Mouse (Mus musculus): ENCODE measurements around the gene Nt5dc2. TPM values are rescaled to one million over a fixed set of nuclear protein-coding genes. Genes with fewer than 3 reads are reported as not detected.
A peak's percentile ranks its signal among the peaks of the same experiment; 100 is the strongest.

Gene Nt5dc2
- polyA plus RNA-seq, 1 experiment, result 13.0 TPM

GRCm38 (mm10) chr14:31112187-31112586, 18.7 kb upstream of the Nt5dc2 start:
- Histone ChIP-seq H3K36me3 (ENCODE audit: control insufficient read depth, insufficient read depth, low read length) (peaks cover 49% of the 10 kb centered on the region), H3K4me1 (ENCODE audit: control insufficient read depth, insufficient read depth, insufficient read length, low read length) (no peaks in the 10 kb centered on the region; the same call in 1 of the 2 replicates), H3K27me3 (ENCODE audit: control insufficient read depth, insufficient read depth, low read length) (no peaks in the 10 kb centered on the region), H3K4me3 (ENCODE audit: low read depth, low read length) (no peak overlapping the region), H3K27ac (ENCODE audit: insufficient read depth, low read depth, low read length) (no peak overlapping the region)
- TF ChIP-seq CTCF (IDR thresholded peaks at IDR 0.05; ENCODE audit: extremely low read depth, insufficient read length, insufficient replicate concordance, low read depth, low read length), result no peak
- TF ChIP-seq POLR2A (IDR thresholded peaks at IDR 0.05; ENCODE audit: low read depth, low read length), result no peak
- 79% methylated on average over 5 of the region's 5 CpGs for WGBS

GRCm38 (mm10) chr14:31114011-31114410, 16.8 kb upstream of the Nt5dc2 start:
- Histone ChIP-seq H3K36me3 (ENCODE audit: control insufficient read depth, insufficient read depth, low read length) (peaks cover 50% of the 10 kb centered on the region), H3K4me1 (ENCODE audit: control insufficient read depth, insufficient read depth, insufficient read length, low read length) (no peaks in the 10 kb centered on the region; the same call in 1 of the 2 replicates), H3K27me3 (ENCODE audit: control insufficient read depth, insufficient read depth, low read length) (no peaks in the 10 kb centered on the region), H3K27ac (ENCODE audit: insufficient read depth, low read depth, low read length) (no peak overlapping the region), H3K4me3 (ENCODE audit: low read depth, low read length) (no peak overlapping the region)
- 78% methylated on average over 3 of the region's 3 CpGs for WGBS
- no peak for TF ChIP-seq POLR2A (IDR thresholded peaks at IDR 0.05; ENCODE audit: low read depth, low read length)

GRCm38 (mm10) chr14:31115522-31115921, 15.3 kb upstream of the Nt5dc2 start:
- Histone ChIP-seq H3K4me3 (ENCODE audit: low read depth, low read length) (no peak overlapping the region), H3K27me3 (ENCODE audit: control insufficient read depth, insufficient read depth, low read length) (no peaks in the 10 kb centered on the region), H3K36me3 (ENCODE audit: control insufficient read depth, insufficient read depth, low read length) (peaks cover 46% of the 10 kb centered on the region), H3K27ac (ENCODE audit: insufficient read depth, low read depth, low read length) (no peak overlapping the region), H3K4me1 (ENCODE audit: control insufficient read depth, insufficient read depth, insufficient read length, low read length) (no peaks in the 10 kb centered on the region; the same call in 1 of the 2 replicates)
- TF ChIP-seq POLR2A (IDR thresholded peaks at IDR 0.05; ENCODE audit: low read depth, low read length), result no peak
- TF ChIP-seq CTCF (IDR thresholded peaks at IDR 0.05; ENCODE audit: extremely low read depth, insufficient read length, insufficient replicate concordance, low read depth, low read length), result no peak
- WGBS, result 33% methylated on average over 2 of the region's 2 CpGs

- Histone ChIP-seq H3K27me3 (ENCODE audit: control insufficient read depth, insufficient read depth, low read length) (no peaks in the 10 kb centered on the region), H3K4me3 (ENCODE audit: low read depth, low read length) (no peak overlapping the region), H3K36me3 (ENCODE audit: control insufficient read depth, insufficient read depth, low read length) (peaks cover 15% of the 10 kb centered on the region), H3K4me1 (ENCODE audit: control insufficient read depth, insufficient read depth, insufficient read length, low read length) (peaks cover 4% of the 10 kb centered on the region; the same call in 1 of the 2 replicates), H3K27ac (ENCODE audit: insufficient read depth, low read depth, low read length) (no peak overlapping the region)
- 56% methylated on average over 9 of the region's 9 CpGs for WGBS
- TF ChIP-seq CTCF (IDR thresholded peaks at IDR 0.05; ENCODE audit: extremely low read depth, insufficient read length, insufficient replicate concordance, low read depth, low read length), result no peak
- TF ChIP-seq POLR2A (IDR thresholded peaks at IDR 0.05; ENCODE audit: low read depth, low read length), result no peak
Measured at GRCm38 (mm10) chr14:31125106-31126075, 5.5 kb upstream of the Nt5dc2 start.

- Histone ChIP-seq H3K36me3 (ENCODE audit: control insufficient read depth, insufficient read depth, low read length) (peaks cover 8% of the 10 kb centered on the region), H3K27me3 (ENCODE audit: control insufficient read depth, insufficient read depth, low read length) (peaks cover 1% of the 10 kb centered on the region), H3K4me1 (ENCODE audit: control insufficient read depth, insufficient read depth, insufficient read length, low read length) (peaks cover 11% of the 10 kb centered on the region), H3K27ac (ENCODE audit: insufficient read depth, low read depth, low read length) (no peak overlapping the region), H3K4me3 (ENCODE audit: low read depth, low read length) (no peak overlapping the region)
- TF ChIP-seq POLR2A (IDR thresholded peaks at IDR 0.05; ENCODE audit: low read depth, low read length), result no peak
- no peak for TF ChIP-seq CTCF (IDR thresholded peaks at IDR 0.05; ENCODE audit: extremely low read depth, insufficient read length, insufficient replicate concordance, low read depth, low read length)
- 94% methylated on average over 8 of the region's 8 CpGs for WGBS
Measured at GRCm38 (mm10) chr14:31126826-31127225, 4.0 kb upstream of the Nt5dc2 start.

- Histone ChIP-seq H3K27me3 (ENCODE audit: control insufficient read depth, insufficient read depth, low read length) (peaks cover 3% of the 10 kb centered on the region), H3K27ac (ENCODE audit: insufficient read depth, low read depth, low read length) (peak overlapping the region; percentile 74), H3K36me3 (ENCODE audit: control insufficient read depth, insufficient read depth, low read length) (peaks cover 2% of the 10 kb centered on the region), H3K4me1 (ENCODE audit: control insufficient read depth, insufficient read depth, insufficient read length, low read length) (peaks cover 11% of the 10 kb centered on the region), H3K4me3 (ENCODE audit: low read depth, low read length) (peak overlapping the region; percentile 68)
- WGBS, result 1% methylated on average over 23 of the region's 23 CpGs
- TF ChIP-seq POLR2A (IDR thresholded peaks at IDR 0.05; ENCODE audit: low read depth, low read length), result no peak
- no peak for TF ChIP-seq CTCF (IDR thresholded peaks at IDR 0.05; ENCODE audit: extremely low read depth, insufficient read length, insufficient replicate concordance, low read depth, low read length)
Measured at GRCm38 (mm10) chr14:31128101-31128825, 2.6 kb upstream of the Nt5dc2 start.

- H3K4me1 ChIP-seq (ENCODE audit: control insufficient read depth, insufficient read depth, insufficient read length, low read length), result peaks cover 11% of the 10 kb centered on the region
- under 1% methylated on average over 33 of the region's 33 CpGs for WGBS
Measured at GRCm38 (mm10) chr14:31128826-31129219, 2.0 kb upstream of the Nt5dc2 start, which contains the start of gene Smim4. Gene Smim4, minus strand, starts transcription at chr14:31128956.

More at GRCm38 (mm10) chr14:31128826-31129219, 2.0 kb upstream of the Nt5dc2 start, which contains the start of gene Smim4:
- Histone ChIP-seq H3K36me3 (ENCODE audit: control insufficient read depth, insufficient read depth, low read length) (no peaks in the 10 kb centered on the region; the same call in 1 of the 2 replicates), H3K4me3 (ENCODE audit: low read depth, low read length) (peak within 1 kb of the TSS; percentile 68), H3K27me3 (ENCODE audit: control insufficient read depth, insufficient read depth, low read length) (peaks cover 3% of the 10 kb centered on the region), H3K27ac (ENCODE audit: insufficient read depth, low read depth, low read length) (peak within 1 kb of the TSS; percentile 74)
- TF ChIP-seq POLR2A (IDR thresholded peaks at IDR 0.05; ENCODE audit: low read depth, low read length) (peak; percentile 80), CTCF (IDR thresholded peaks at IDR 0.05; ENCODE audit: extremely low read depth, insufficient read length, insufficient replicate concordance, low read depth, low read length) (peak; percentile 47; the same call in 1 of the 2 replicates)
